ENCODE assay signal across 16 mouse cellular contexts in the genomic region with DNA sequence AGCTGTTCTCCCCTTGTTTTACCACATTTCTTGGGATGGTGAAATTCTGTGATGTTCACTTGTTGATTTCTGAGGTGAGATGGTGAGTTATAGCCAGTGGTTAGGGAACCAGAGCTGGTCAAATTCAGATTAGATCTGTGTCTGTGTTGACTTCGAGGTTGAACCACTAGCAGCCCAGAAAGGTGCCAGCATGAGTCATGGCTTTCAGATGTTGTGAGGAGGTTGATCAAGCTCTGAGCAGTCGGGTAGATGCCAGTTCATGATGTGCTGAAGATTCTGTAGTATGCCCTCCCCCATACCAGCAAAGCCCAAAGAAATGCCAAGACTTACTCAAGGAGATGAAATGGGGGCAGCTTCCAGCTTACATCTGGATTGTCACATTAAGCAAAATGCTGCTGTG. TPM values are rescaled to one million over a fixed set of nuclear protein-coding genes. Genes with fewer than 3 reads are reported as not detected.
DNase-seq lines count a peak whose midpoint lies in the region; ATAC-seq and TF ChIP-seq lines count a peak whose summit lies in the region.
"Had no signal": no experiment of that assay in that cellular context is flagged by ENCODE, and none has a peak within 500 bp of the region (broad histone marks: within the 10 kb centered on the region; RNA-seq: fewer than 3 reads in every experiment).

No protein-coding gene starts in this region.

- H3K36me3 ChIP-seq in embryonic facial prominence, embryonic 13.5 days = peaks cover 13% of the 10 kb centered on the region
- H3K36me3 ChIP-seq in embryonic facial prominence, embryonic 10.5 days (replicated peaks) = peaks cover 18% of the 10 kb centered on the region
- H3K36me3 ChIP-seq in lung, embryonic 14.5 days (ENCODE audit: insufficient read depth) = peaks cover 12% of the 10 kb centered on the region
- H3K36me3 ChIP-seq in liver, embryonic 13.5 days = peaks cover 16% of the 10 kb centered on the region

- H3K27me3 ChIP-seq in embryonic facial prominence, embryonic 13.5 days = no peaks in the 10 kb centered on the region
- H3K27me3 ChIP-seq in embryonic facial prominence, embryonic 10.5 days (replicated peaks; ENCODE audit: low read depth, poor library complexity, severe bottlenecking) = no peaks in the 10 kb centered on the region
- H3K27me3 ChIP-seq in lung, embryonic 14.5 days (ENCODE audit: insufficient read depth, low read length) = no peaks in the 10 kb centered on the region
- no peaks in the 10 kb centered on the region for H3K27me3 ChIP-seq in liver, embryonic 13.5 days
- H3K27me3 ChIP-seq: heart, embryonic 15.5 days had no signal

- no peak overlapping the region for H3K27ac ChIP-seq in embryonic facial prominence, embryonic 13.5 days
- H3K27ac ChIP-seq in embryonic facial prominence, embryonic 10.5 days (replicated peaks) = no peak overlapping the region
- H3K27ac ChIP-seq in lung, embryonic 14.5 days (ENCODE audit: low read depth) = no peak overlapping the region
- no peak overlapping the region for H3K27ac ChIP-seq in liver, embryonic 13.5 days
- H3K27ac ChIP-seq: heart, embryonic 15.5 days; midbrain, embryonic 10.5 days had no signal

- H3K4me1 ChIP-seq in embryonic facial prominence, embryonic 13.5 days = peaks cover 20% of the 10 kb centered on the region
- peaks cover 18% of the 10 kb centered on the region for H3K4me1 ChIP-seq in embryonic facial prominence, embryonic 10.5 days
- H3K4me1 ChIP-seq in lung, embryonic 14.5 days (ENCODE audit: insufficient read depth) = no peaks in the 10 kb centered on the region
- H3K4me1 ChIP-seq in liver, embryonic 13.5 days (replicated peaks) = peaks cover 53% of the 10 kb centered on the region

- 0 out of 2 replicates have a peak overlapping the region, but pooled peaks have one; percentile 98 for H3K4me3 ChIP-seq in embryonic facial prominence, embryonic 13.5 days
- no peak overlapping the region; the same call in 1 of the 2 replicates for H3K4me3 ChIP-seq in embryonic facial prominence, embryonic 10.5 days
- H3K4me3 ChIP-seq in lung, embryonic 14.5 days (ENCODE audit: low read depth, low read length) = no peak overlapping the region
- no peak overlapping the region for H3K4me3 ChIP-seq in liver, embryonic 13.5 days (replicated peaks)

- DNase-seq in embryonic facial prominence, embryonic 10.5 days (ENCODE audit: low spot score) = no peak
- DNase-seq in lung, embryonic 14.5 days = no peak
- no peak for DNase-seq in lung, postnatal 10 days
- DNase-seq in NIH3T3 (ENCODE audit: low read depth) = peak; percentile 68
- DNase-seq in liver, embryonic 13.5 days = no peak
- no peak for DNase-seq in adrenal gland, adult 18-20 months (ENCODE audit: low spot score in 2 of 2)
- DNase-seq: adrenal gland, postnatal 14 days; cerebellum, adult 9-10 months; gastrocnemius, postnatal 36 days; kidney, postnatal 4 days; lung, postnatal 14 days; right cerebral cortex, postnatal 14 days had no signal

- H3K4me2 ChIP-seq in embryonic facial prominence, embryonic 13.5 days = peak overlapping the region; percentile 73; the same call in 1 of the 2 replicates
- H3K4me2 ChIP-seq in lung, embryonic 14.5 days = peak overlapping the region; percentile 63; the same call in 1 of the 2 replicates
- H3K4me2 ChIP-seq in liver, embryonic 13.5 days = peak overlapping the region; percentile 79

- ATAC-seq in embryonic facial prominence, embryonic 13.5 days (ENCODE audit: insufficient number of reproducible peaks, insufficient read depth, low FRiP score, low TSS enrichment, low read depth) = no peak
- no peak for ATAC-seq in lung, embryonic 14.5 days (ENCODE audit: insufficient read depth)
- no peak for ATAC-seq in liver, embryonic 13.5 days (ENCODE audit: low read depth)
- no peak for ATAC-seq in monocyte, adult 5-6 weeks (replicated peaks; ENCODE audit: insufficient number of reproducible peaks, low FRiP score, low TSS enrichment, poor library complexity, severe bottlenecking)

- no peak for TF ChIP-seq CTCF in lung, embryonic 14.5 days (IDR thresholded peaks at IDR 0.05; ENCODE audit: low read depth)

- H3K9me3 ChIP-seq in embryonic facial prominence, embryonic 13.5 days = no peaks in the 10 kb centered on the region
- no peaks in the 10 kb centered on the region for H3K9me3 ChIP-seq in embryonic facial prominence, embryonic 10.5 days
- no peaks in the 10 kb centered on the region for H3K9me3 ChIP-seq in lung, embryonic 14.5 days (ENCODE audit: low read depth, low read length)
- no peaks in the 10 kb centered on the region for H3K9me3 ChIP-seq in liver, embryonic 13.5 days (replicated peaks)
- H3K9me3 ChIP-seq: heart, embryonic 15.5 days; midbrain, embryonic 10.5 days had no signal

- H3K9ac ChIP-seq in embryonic facial prominence, embryonic 13.5 days = no peak overlapping the region
- no peak overlapping the region; the same call in none of the 2 replicates for H3K9ac ChIP-seq in lung, embryonic 14.5 days
- H3K9ac ChIP-seq in liver, embryonic 13.5 days = no peak overlapping the region; the same call in 1 of the 2 replicates
- H3K9ac ChIP-seq: heart, embryonic 15.5 days had no signal

- 80% methylated on average over 2 of the region's 2 CpGs for WGBS in embryonic facial prominence, embryonic 13.5 days
- 86% methylated on average over 2 of the region's 2 CpGs for WGBS in embryonic facial prominence, embryonic 10.5 days
- WGBS in lung, embryonic 14.5 days = 78% methylated on average over 2 of the region's 2 CpGs
- WGBS in liver, embryonic 13.5 days (ENCODE audit: insufficient replicate concordance) = 46% methylated on average over 2 of the region's 2 CpGs

RNA-seq across cellular contexts. Expression of a gene that starts 2.1 kb away (rescaled TPM):
- 121 and 125 TPM in 2 replicates for polyA plus RNA-seq in embryonic facial prominence, embryonic 13.5 days (2015; fragmentation: Nextera tagmentation; extraction: Ambion mirVana)
- 120 and 126 TPM in 2 replicates for polyA plus RNA-seq in embryonic facial prominence, embryonic 10.5 days (2016; fragmentation: Nextera tagmentation; extraction: Ambion mirVana)
- 107 and 113 TPM in 2 replicates for polyA plus RNA-seq in lung, embryonic 14.5 days (2014; fragmentation: Nextera tagmentation; extraction: Ambion mirVana)
- polyA plus RNA-seq in liver, embryonic 13.5 days (2015; fragmentation: Nextera tagmentation; extraction: Ambion mirVana) = 47.3 and 53.5 TPM in 2 replicates
- 18.7 to 31.3 TPM (median 30.3 TPM) in 3 replicates for total RNA-seq in monocyte, adult 5-6 weeks (2017)
- total RNA-seq in adrenal gland, adult 18-20 months (2021) = 10 to 100 TPM; 35.5 to 38.9 TPM

RNA-seq across cellular contexts. Expression of a gene that starts 2.2 kb away (rescaled TPM):
- polyA plus RNA-seq in embryonic facial prominence, embryonic 13.5 days (2015; fragmentation: Nextera tagmentation; extraction: Ambion mirVana) = 30.1 and 31.3 TPM in 2 replicates
- polyA plus RNA-seq in embryonic facial prominence, embryonic 10.5 days (2016; fragmentation: Nextera tagmentation; extraction: Ambion mirVana) = 34.3 and 37.4 TPM in 2 replicates
- 29.9 and 33.0 TPM in 2 replicates for polyA plus RNA-seq in lung, embryonic 14.5 days (2014; fragmentation: Nextera tagmentation; extraction: Ambion mirVana)
- 18.8 and 22.1 TPM in 2 replicates for polyA plus RNA-seq in liver, embryonic 13.5 days (2015; fragmentation: Nextera tagmentation; extraction: Ambion mirVana)
- total RNA-seq in monocyte, adult 5-6 weeks (2017) = 52.8 to 60.8 TPM (median 54.6 TPM) in 3 replicates
- total RNA-seq in adrenal gland, adult 18-20 months (2021) = 10 to 100 TPM; 11.1 to 12.3 TPM

RNA-seq across cellular contexts. Expression of a gene that starts 24.1 kb away (rescaled TPM):
- polyA plus RNA-seq in embryonic facial prominence, embryonic 13.5 days (2015; fragmentation: Nextera tagmentation; extraction: Ambion mirVana) = 1.2 and 1.4 TPM in 2 replicates
- 1.1 TPM in 2 replicates for polyA plus RNA-seq in embryonic facial prominence, embryonic 10.5 days (2016; fragmentation: Nextera tagmentation; extraction: Ambion mirVana)
- 1.5 and 1.6 TPM in 2 replicates for polyA plus RNA-seq in lung, embryonic 14.5 days (2014; fragmentation: Nextera tagmentation; extraction: Ambion mirVana)
- 0.17 and 0.29 TPM in 2 replicates for polyA plus RNA-seq in liver, embryonic 13.5 days (2015; fragmentation: Nextera tagmentation; extraction: Ambion mirVana)
- total RNA-seq in monocyte, adult 5-6 weeks (2017) = 0.58 TPM in 1 of 3 replicates, not detected in the others
- under 1 TPM; 0.19 to 0.33 TPM for total RNA-seq in adrenal gland, adult 18-20 months (2021)
- total RNA-seq: adrenal gland, postnatal 14 days; gastrocnemius, postnatal 36 days had no signal

RNA-seq across cellular contexts. Expression of a gene that starts 43.6 kb away (rescaled TPM):
- polyA plus RNA-seq in embryonic facial prominence, embryonic 13.5 days (2015; fragmentation: Nextera tagmentation; extraction: Ambion mirVana) = 19.4 and 21.4 TPM in 2 replicates
- 17.4 and 20.6 TPM in 2 replicates for polyA plus RNA-seq in embryonic facial prominence, embryonic 10.5 days (2016; fragmentation: Nextera tagmentation; extraction: Ambion mirVana)
- 17.7 and 21.2 TPM in 2 replicates for polyA plus RNA-seq in lung, embryonic 14.5 days (2014; fragmentation: Nextera tagmentation; extraction: Ambion mirVana)
- polyA plus RNA-seq in liver, embryonic 13.5 days (2015; fragmentation: Nextera tagmentation; extraction: Ambion mirVana) = 5.6 and 7.7 TPM in 2 replicates
- total RNA-seq in monocyte, adult 5-6 weeks (2017) = 22.0 to 38.2 TPM (median 30.7 TPM) in 3 replicates
- 10 to 100 TPM in 1 of 2 experiments, 1 to 10 TPM in 1; 9.5 to 12.7 TPM for total RNA-seq in adrenal gland, adult 18-20 months (2021)
